ENCODE assay signal across 8 mouse cellular contexts in genomic region chr19:6401131-6401815, GRCm38 (mm10). TPM values are rescaled to one million over a fixed set of nuclear protein-coding genes. Genes with fewer than 3 reads are reported as not detected.
DNase-seq lines count a peak whose midpoint lies in the region; ATAC-seq and TF ChIP-seq lines count a peak whose summit lies in the region.

No protein-coding gene starts in this region.

- WGBS in heart, embryonic 13.5 days: under 1% methylated on average over 32 of the region's 32 CpGs
- WGBS in kidney, embryonic 16.5 days: under 1% methylated on average over 29 of the region's 32 CpGs

- TF ChIP-seq CTCF in G1E (IDR thresholded peaks at IDR 0.05; ENCODE audit: low read depth, low read length): peak; percentile 63
- peak; percentile 61 for TF ChIP-seq CTCF in bone marrow macrophage, adult 2 months (IDR thresholded peaks at IDR 0.05; ENCODE audit: low read depth, low read length)

- H3K27ac ChIP-seq in bone marrow macrophage, adult 2 months (ENCODE audit: insufficient read depth, low read depth, low read length): no peak overlapping the region
- H3K27ac ChIP-seq in heart, embryonic 13.5 days (replicated peaks): peak overlapping the region; percentile 28; the same call in 1 of the 2 replicates
- peak overlapping the region; percentile 67; the same call in 1 of the 2 replicates for H3K27ac ChIP-seq in kidney, embryonic 16.5 days (ENCODE audit: low read length)

- no peaks in the 10 kb centered on the region for H3K36me3 ChIP-seq in G1E (replicated peaks)
- peaks cover 3% of the 10 kb centered on the region for H3K36me3 ChIP-seq in heart, embryonic 13.5 days
- no peaks in the 10 kb centered on the region for H3K36me3 ChIP-seq in kidney, embryonic 16.5 days (ENCODE audit: insufficient read depth, low read length)

- peak; percentile 54 for DNase-seq in G1E (ENCODE audit: low spot score)
- peak; percentile 16 for DNase-seq in fibroblast of lung, adult 2 months (ENCODE audit: low read depth)
- DNase-seq in lung, postnatal 25 days (ENCODE audit: low spot score): peak; percentile 87
- peak; percentile 74 for DNase-seq in ovary, postnatal 14 days (ENCODE audit: low spot score)
- peak; percentile 77 for DNase-seq in urinary bladder, adult 2 months (ENCODE audit: low spot score)

- peak overlapping the region; percentile 98 for H3K4me2 ChIP-seq in heart, embryonic 13.5 days
- peak overlapping the region; percentile 99 for H3K4me2 ChIP-seq in kidney, embryonic 16.5 days (replicated peaks; ENCODE audit: low read depth, low read length)

- peak overlapping the region; percentile 40; the same call in 1 of the 2 replicates for H3K4me3 ChIP-seq in G1E (ENCODE audit: low read depth, low read length)
- H3K4me3 ChIP-seq in bone marrow macrophage, adult 2 months (ENCODE audit: insufficient read depth, low read length): peak overlapping the region; percentile 56
- peak overlapping the region; percentile 68 for H3K4me3 ChIP-seq in heart, embryonic 13.5 days
- peak overlapping the region; percentile 69 for H3K4me3 ChIP-seq in kidney, embryonic 16.5 days (ENCODE audit: low read length)

- no peak for ATAC-seq in G1E (ENCODE audit: extremely low read depth, insufficient number of reproducible peaks, low FRiP score, poor library complexity, severe bottlenecking)
- peak; percentile 26; the same call in 1 of the 2 replicates for ATAC-seq in heart, embryonic 13.5 days (ENCODE audit: extremely low read depth, insufficient number of reproducible peaks, low FRiP score, low TSS enrichment)
- peak; percentile 47 for ATAC-seq in kidney, embryonic 16.5 days (ENCODE audit: low FRiP score, low TSS enrichment)

- TF ChIP-seq POLR2A in bone marrow macrophage, adult 2 months (IDR thresholded peaks at IDR 0.05; ENCODE audit: borderline replicate concordance, low read depth, low read length): no peak

- peaks cover 35% of the 10 kb centered on the region for H3K4me1 ChIP-seq in G1E (ENCODE audit: insufficient read depth, low read depth, low read length)
- H3K4me1 ChIP-seq in bone marrow macrophage, adult 2 months (ENCODE audit: control insufficient read depth, insufficient read depth, low read length): peaks cover 9% of the 10 kb centered on the region
- peaks cover 41% of the 10 kb centered on the region for H3K4me1 ChIP-seq in heart, embryonic 13.5 days
- peaks cover 47% of the 10 kb centered on the region for H3K4me1 ChIP-seq in kidney, embryonic 16.5 days (ENCODE audit: insufficient read depth, low read length)

- peaks cover 69% of the 10 kb centered on the region for H3K27me3 ChIP-seq in G1E (ENCODE audit: insufficient read depth, low read length)
- peaks cover 41% of the 10 kb centered on the region for H3K27me3 ChIP-seq in heart, embryonic 13.5 days (replicated peaks)
- 0 out of 2 replicates have a peak, but pooled peaks cover 7% of the 10 kb centered on the region for H3K27me3 ChIP-seq in kidney, embryonic 16.5 days (ENCODE audit: insufficient read depth, low read length)

- H3K9ac ChIP-seq in heart, embryonic 13.5 days: peak overlapping the region; percentile 77
- peak overlapping the region; percentile 64 for H3K9ac ChIP-seq in kidney, embryonic 16.5 days (replicated peaks; ENCODE audit: low read length)

- H3K9me3 ChIP-seq in G1E (replicated peaks): no peaks in the 10 kb centered on the region
- no peaks in the 10 kb centered on the region for H3K9me3 ChIP-seq in heart, embryonic 13.5 days
- H3K9me3 ChIP-seq in kidney, embryonic 16.5 days (ENCODE audit: low read length): no peaks in the 10 kb centered on the region

RNA-seq across cellular contexts. Expression of gene Rasgrp2, which starts 2.1 kb away (rescaled TPM):
- total RNA-seq in G1E (2014; fragmentation: Nextera tagmentation): not detected in 2 replicates
- total RNA-seq in G1E (2017): 1.5 and 3.7 TPM in 2 replicates
- 2.3 and 3.5 TPM in 2 replicates for polyA plus RNA-seq in G1E (2012)
- 5.9 and 7.7 TPM in 2 replicates for polyA plus RNA-seq in bone marrow macrophage, adult 2 months (2012; ENCODE audit: insufficient read depth, insufficient read length, missing spikeins)
- 38.4 and 53.6 TPM in 2 replicates for polyA plus RNA-seq in heart, embryonic 13.5 days (2015; fragmentation: Nextera tagmentation; extraction: Ambion mirVana)
- polyA plus RNA-seq in kidney, embryonic 16.5 days (2015; fragmentation: Nextera tagmentation; extraction: Ambion mirVana): 105 and 121 TPM in 2 replicates
- 106 and 109 TPM in 2 replicates for polyA plus RNA-seq in urinary bladder, adult 2 months (2012; rRNA removed)

RNA-seq across cellular contexts. Expression of gene Pygm, which starts 17.1 kb away (rescaled TPM):
- total RNA-seq in G1E (2014; fragmentation: Nextera tagmentation): 7.1 TPM in 1 of 2 replicates, not detected in the other
- total RNA-seq in G1E (2017): 0.41 and 0.87 TPM in 2 replicates
- 0.13 and 0.14 TPM in 2 replicates for polyA plus RNA-seq in G1E (2012)
- polyA plus RNA-seq in bone marrow macrophage, adult 2 months (2012; ENCODE audit: insufficient read depth, insufficient read length, missing spikeins): 0.97 and 2.1 TPM in 2 replicates
- polyA plus RNA-seq in heart, embryonic 13.5 days (2015; fragmentation: Nextera tagmentation; extraction: Ambion mirVana): 203 and 219 TPM in 2 replicates
- polyA plus RNA-seq in kidney, embryonic 16.5 days (2015; fragmentation: Nextera tagmentation; extraction: Ambion mirVana): 36.2 and 38.3 TPM in 2 replicates
- polyA plus RNA-seq in urinary bladder, adult 2 months (2012; rRNA removed): 34.8 and 47.2 TPM in 2 replicates

RNA-seq across cellular contexts. Expression of gene Nrxn2, which starts 17.3 kb away (rescaled TPM):
- not detected in 2 replicates for total RNA-seq in G1E (2014; fragmentation: Nextera tagmentation)
- total RNA-seq in G1E (2017): 0.16 and 0.23 TPM in 2 replicates
- 0.03 and 0.23 TPM in 2 replicates for polyA plus RNA-seq in G1E (2012)
- not detected in 2 replicates for polyA plus RNA-seq in bone marrow macrophage, adult 2 months (2012; ENCODE audit: insufficient read depth, insufficient read length, missing spikeins)
- 0.52 and 0.70 TPM in 2 replicates for polyA plus RNA-seq in heart, embryonic 13.5 days (2015; fragmentation: Nextera tagmentation; extraction: Ambion mirVana)
- polyA plus RNA-seq in kidney, embryonic 16.5 days (2015; fragmentation: Nextera tagmentation; extraction: Ambion mirVana): 6.0 and 6.2 TPM in 2 replicates
- 1.3 and 1.5 TPM in 2 replicates for polyA plus RNA-seq in urinary bladder, adult 2 months (2012; rRNA removed)

RNA-seq across cellular contexts. Expression of gene Sf1, which starts 37.8 kb away (rescaled TPM):
- total RNA-seq in G1E (2014; fragmentation: Nextera tagmentation) (511 and 574 TPM in 2 replicates), G1E (2017) (96.0 and 104 TPM in 2 replicates)
- polyA plus RNA-seq in G1E (2012): 1,720 and 2,369 TPM in 2 replicates
- polyA plus RNA-seq in bone marrow macrophage, adult 2 months (2012; ENCODE audit: insufficient read depth, insufficient read length, missing spikeins): 159 and 170 TPM in 2 replicates
- 89.2 and 89.7 TPM in 2 replicates for polyA plus RNA-seq in heart, embryonic 13.5 days (2015; fragmentation: Nextera tagmentation; extraction: Ambion mirVana)
- polyA plus RNA-seq in kidney, embryonic 16.5 days (2015; fragmentation: Nextera tagmentation; extraction: Ambion mirVana): 132 and 150 TPM in 2 replicates
- 89.7 and 158 TPM in 2 replicates for polyA plus RNA-seq in urinary bladder, adult 2 months (2012; rRNA removed)

Comparison
In these comparisons a context has a peak if more than half of its experiments do, and no peak if none do; other contexts are left out.
1. DNase-seq: peak in every context shown above with its lines; median percentile 87 in lung, postnatal 25 days; 77 in urinary bladder, adult 2 months; 74 in ovary, postnatal 14 days; 54 in G1E; 16 in fibroblast of lung, adult 2 months.
2. RNA of gene Pygm, which starts 17.1 kb away (polyA plus RNA-seq): 203 to 219 TPM in heart, embryonic 13.5 days, 36.2 to 38.3 TPM in kidney, embryonic 16.5 days and 34.8 to 47.2 TPM in urinary bladder, adult 2 months; 0.97 to 2.1 TPM in bone marrow macrophage, adult 2 months and 0.13 to 0.14 TPM in G1E; every median in the first group is over 10 times any median in the second.
3. Peak in every context shown above with its lines, with median percentiles within 50 percentile points of each other: H3K4me3 ChIP-seq.